Mouse (Mus musculus): Measurements from ENCODE around the gene Il27ra. TPM values are rescaled to one million over a fixed set of nuclear protein-coding genes. Genes with fewer than 3 reads are reported as not detected.

Gene Il27ra
- polyA plus RNA-seq (2014; fragmentation: Nextera tagmentation; extraction: Ambion mirVana), result 0.12 and 0.13 TPM in 2 replicates

DNA sequence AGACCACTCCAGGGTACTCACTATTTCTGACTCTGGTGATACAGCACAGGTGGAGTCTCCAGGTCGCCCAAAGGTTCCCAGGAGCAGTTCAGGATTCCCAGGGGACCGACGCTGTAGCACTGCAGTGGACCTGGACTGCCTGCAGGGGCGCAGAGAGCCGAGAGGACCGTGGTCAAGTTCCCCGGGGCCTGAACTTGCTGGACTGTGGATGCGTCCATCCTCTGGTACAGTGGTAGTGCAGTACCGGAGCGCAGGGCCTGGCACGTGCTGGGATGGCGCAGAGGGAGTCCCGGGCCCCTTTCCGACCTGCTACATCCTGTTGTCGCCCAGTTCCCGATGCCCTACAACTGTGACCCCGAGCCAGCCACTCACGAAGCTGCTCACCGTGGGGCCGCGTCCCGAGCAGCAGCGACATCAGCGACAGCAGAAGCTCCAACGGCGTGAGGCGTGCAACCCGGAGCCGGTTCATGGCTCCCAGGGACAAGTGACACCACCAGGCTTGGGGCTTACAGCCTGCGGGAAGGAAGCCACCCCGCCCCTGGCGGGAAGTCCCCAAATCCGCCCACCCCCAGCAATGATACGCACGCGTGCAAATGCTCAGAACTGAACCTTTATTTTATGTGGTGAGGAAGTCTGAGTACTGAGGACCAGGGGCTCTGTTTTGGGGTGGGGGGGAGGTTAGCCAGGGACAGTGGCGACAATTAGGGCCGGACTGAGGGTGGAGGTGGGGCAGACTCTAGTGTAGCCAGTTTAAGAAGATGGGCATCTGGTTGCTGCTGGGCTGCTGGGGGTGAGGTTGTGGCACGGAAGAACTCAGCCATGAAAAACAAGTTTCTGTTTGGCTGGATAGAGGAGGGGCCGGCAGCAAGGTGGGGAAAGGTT is at the start of gene Il27ra:
Gene Il27ra, minus strand, starts transcription at position 524 of the 882 bp plus-strand sequence.
- Histone ChIP-seq H3K27me3 (ENCODE audit: control insufficient read depth, insufficient read depth, low read length) (peaks cover 46% of the 10 kb centered on the region), H3K9me3 (ENCODE audit: control insufficient read depth, low read length) (no peaks in the 10 kb centered on the region), H3K4me3 (ENCODE audit: low read depth, low read length) (peak within 1 kb of the TSS; percentile 28), H3K9ac (ENCODE audit: low read length) (peak within 1 kb of the TSS; percentile 18; the same call in 1 of the 2 replicates), H3K4me2 (ENCODE audit: low read depth) (peak within 1 kb of the TSS; percentile 53), H3K36me3 (ENCODE audit: control insufficient read depth, insufficient read depth, low read length) (no peaks in the 10 kb centered on the region), H3K27ac (ENCODE audit: low read depth, low read length) (no peak within 1 kb of the TSS), H3K4me1 (ENCODE audit: control insufficient read depth, insufficient read depth, low read length) (peaks cover 8% of the 10 kb centered on the region; the same call in 1 of the 2 replicates)
- ATAC-seq (ENCODE audit: insufficient read depth, low FRiP score, low TSS enrichment), result peak; percentile 41; the same call in 1 of the 2 replicates
- DNase-seq (ENCODE audit: low spot score), result peak; percentile 76
- WGBS, result 3% methylated on average over 40 of the region's 40 CpGs

DNA sequence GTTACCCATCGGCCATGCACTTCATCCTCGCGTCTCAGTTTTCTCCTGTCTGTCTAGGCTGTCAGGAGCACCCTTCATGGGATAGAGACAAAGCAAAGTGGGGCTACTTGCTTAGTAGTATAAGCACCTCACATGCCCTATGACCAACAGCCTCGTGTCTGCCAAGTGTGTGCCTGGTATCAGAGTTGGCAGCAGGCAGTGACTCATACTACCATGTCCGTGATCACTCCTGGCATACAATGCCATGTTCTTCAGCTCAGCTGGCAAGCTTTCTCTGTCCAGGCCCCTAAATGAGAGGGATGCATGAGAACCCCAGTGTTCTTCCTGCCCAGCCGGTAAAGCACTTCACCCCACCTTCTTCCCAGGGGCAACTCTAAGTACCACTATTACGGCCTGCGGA is 48.2 kb upstream of the Il27ra start:
- H3K4me2 ChIP-seq (ENCODE audit: low read depth), result no peak overlapping the region
- no peak for DNase-seq (ENCODE audit: low spot score)
- no peak overlapping the region for H3K4me3 ChIP-seq (ENCODE audit: low read depth, low read length)
- no peak overlapping the region for H3K9ac ChIP-seq (ENCODE audit: low read length)
- H3K36me3 ChIP-seq (ENCODE audit: control insufficient read depth, insufficient read depth, low read length), result peaks cover 13% of the 10 kb centered on the region
- no peak for ATAC-seq (ENCODE audit: insufficient read depth, low FRiP score, low TSS enrichment)
- no peaks in the 10 kb centered on the region for H3K4me1 ChIP-seq (ENCODE audit: control insufficient read depth, insufficient read depth, low read length)
- H3K27ac ChIP-seq (ENCODE audit: low read depth, low read length), result no peak overlapping the region
- H3K27me3 ChIP-seq (ENCODE audit: control insufficient read depth, insufficient read depth, low read length), result no peaks in the 10 kb centered on the region
- H3K9me3 ChIP-seq (ENCODE audit: control insufficient read depth, low read length), result no peaks in the 10 kb centered on the region
- WGBS, result 84% methylated on average over 8 of the region's 8 CpGs

GRCm38 (mm10) chr8:84089277-84089676 is 46.9 kb upstream of the Il27ra start:
- no peak overlapping the region for H3K4me3 ChIP-seq (ENCODE audit: low read depth, low read length)
- no peak overlapping the region for H3K4me2 ChIP-seq (ENCODE audit: low read depth)
- H3K27me3 ChIP-seq (ENCODE audit: control insufficient read depth, insufficient read depth, low read length), result no peaks in the 10 kb centered on the region
- no peak for DNase-seq (ENCODE audit: low spot score)
- no peak for ATAC-seq (ENCODE audit: insufficient read depth, low FRiP score, low TSS enrichment)
- no peak overlapping the region for H3K9ac ChIP-seq (ENCODE audit: low read length)
- WGBS, result 86% methylated on average over 9 of the region's 9 CpGs
- peaks cover 4% of the 10 kb centered on the region; the same call in 1 of the 2 replicates for H3K4me1 ChIP-seq (ENCODE audit: control insufficient read depth, insufficient read depth, low read length)
- H3K9me3 ChIP-seq (ENCODE audit: control insufficient read depth, low read length), result no peaks in the 10 kb centered on the region
- peaks cover 10% of the 10 kb centered on the region for H3K36me3 ChIP-seq (ENCODE audit: control insufficient read depth, insufficient read depth, low read length)
- H3K27ac ChIP-seq (ENCODE audit: low read depth, low read length), result no peak overlapping the region

DNA sequence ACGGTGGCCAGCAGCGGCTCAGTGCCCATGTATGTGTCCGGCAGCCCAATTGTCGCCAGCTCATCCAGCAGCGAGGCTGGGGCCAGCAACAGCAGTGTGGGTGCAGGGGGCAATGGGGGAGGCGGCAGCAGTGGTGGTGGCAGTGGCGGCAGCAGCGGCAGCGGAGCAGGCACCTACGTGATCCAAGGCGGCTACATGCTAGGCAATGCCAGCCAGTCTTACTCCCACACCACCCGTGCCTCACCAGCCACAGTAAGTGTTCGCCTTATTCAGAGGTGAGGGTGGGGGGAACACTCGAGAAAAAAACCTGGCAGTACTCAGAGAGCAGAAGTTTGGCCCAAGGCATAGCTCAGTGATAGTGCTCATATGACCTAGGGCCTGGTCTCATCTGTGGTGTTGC is 45.4 kb upstream of the Il27ra start:
- no peak overlapping the region for H3K4me2 ChIP-seq (ENCODE audit: low read depth)
- no peak overlapping the region for H3K27ac ChIP-seq (ENCODE audit: low read depth, low read length)
- no peaks in the 10 kb centered on the region for H3K27me3 ChIP-seq (ENCODE audit: control insufficient read depth, insufficient read depth, low read length)
- H3K36me3 ChIP-seq (ENCODE audit: control insufficient read depth, insufficient read depth, low read length), result peaks cover 12% of the 10 kb centered on the region
- H3K4me1 ChIP-seq (ENCODE audit: control insufficient read depth, insufficient read depth, low read length), result peaks cover 10% of the 10 kb centered on the region
- H3K9ac ChIP-seq (ENCODE audit: low read length), result no peak overlapping the region
- no peak for ATAC-seq (ENCODE audit: insufficient read depth, low FRiP score, low TSS enrichment)
- no peaks in the 10 kb centered on the region for H3K9me3 ChIP-seq (ENCODE audit: control insufficient read depth, low read length)
- no peak overlapping the region for H3K4me3 ChIP-seq (ENCODE audit: low read depth, low read length)
- DNase-seq (ENCODE audit: low spot score), result no peak
- 94% methylated on average over 14 of the region's 14 CpGs for WGBS

DNA sequence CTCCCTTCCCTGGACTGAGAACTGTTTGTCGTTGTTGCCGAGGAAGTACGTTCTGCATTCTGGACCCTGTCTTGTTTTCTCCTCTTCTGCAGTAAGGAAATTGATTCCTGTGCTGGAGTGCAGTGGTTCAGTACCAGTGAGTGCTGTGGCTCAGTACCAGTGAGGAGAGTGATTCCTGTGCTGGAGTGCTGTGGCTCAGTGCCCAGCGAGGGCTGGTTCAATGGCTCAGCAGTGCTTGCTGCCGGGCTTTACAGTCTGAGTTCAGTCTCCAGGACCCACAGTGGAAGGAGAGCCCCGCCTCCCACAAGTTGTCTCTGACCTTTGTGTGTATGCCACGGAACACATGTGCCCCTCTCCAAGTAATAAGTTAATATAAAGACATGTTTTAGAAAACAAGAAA is 44.8 kb upstream of the Il27ra start:
- H3K36me3 ChIP-seq (ENCODE audit: control insufficient read depth, insufficient read depth, low read length), result peaks cover 13% of the 10 kb centered on the region
- peaks cover 10% of the 10 kb centered on the region for H3K4me1 ChIP-seq (ENCODE audit: control insufficient read depth, insufficient read depth, low read length)
- no peak overlapping the region for H3K27ac ChIP-seq (ENCODE audit: low read depth, low read length)
- no peak for DNase-seq (ENCODE audit: low spot score)
- H3K4me3 ChIP-seq (ENCODE audit: low read depth, low read length), result no peak overlapping the region
- H3K9me3 ChIP-seq (ENCODE audit: control insufficient read depth, low read length), result no peaks in the 10 kb centered on the region
- H3K4me2 ChIP-seq (ENCODE audit: low read depth), result no peak overlapping the region
- no peaks in the 10 kb centered on the region for H3K27me3 ChIP-seq (ENCODE audit: control insufficient read depth, insufficient read depth, low read length)
- 89% methylated on average over 7 of the region's 7 CpGs for WGBS
- H3K9ac ChIP-seq (ENCODE audit: low read length), result no peak overlapping the region
- no peak for ATAC-seq (ENCODE audit: insufficient read depth, low FRiP score, low TSS enrichment)

DNA sequence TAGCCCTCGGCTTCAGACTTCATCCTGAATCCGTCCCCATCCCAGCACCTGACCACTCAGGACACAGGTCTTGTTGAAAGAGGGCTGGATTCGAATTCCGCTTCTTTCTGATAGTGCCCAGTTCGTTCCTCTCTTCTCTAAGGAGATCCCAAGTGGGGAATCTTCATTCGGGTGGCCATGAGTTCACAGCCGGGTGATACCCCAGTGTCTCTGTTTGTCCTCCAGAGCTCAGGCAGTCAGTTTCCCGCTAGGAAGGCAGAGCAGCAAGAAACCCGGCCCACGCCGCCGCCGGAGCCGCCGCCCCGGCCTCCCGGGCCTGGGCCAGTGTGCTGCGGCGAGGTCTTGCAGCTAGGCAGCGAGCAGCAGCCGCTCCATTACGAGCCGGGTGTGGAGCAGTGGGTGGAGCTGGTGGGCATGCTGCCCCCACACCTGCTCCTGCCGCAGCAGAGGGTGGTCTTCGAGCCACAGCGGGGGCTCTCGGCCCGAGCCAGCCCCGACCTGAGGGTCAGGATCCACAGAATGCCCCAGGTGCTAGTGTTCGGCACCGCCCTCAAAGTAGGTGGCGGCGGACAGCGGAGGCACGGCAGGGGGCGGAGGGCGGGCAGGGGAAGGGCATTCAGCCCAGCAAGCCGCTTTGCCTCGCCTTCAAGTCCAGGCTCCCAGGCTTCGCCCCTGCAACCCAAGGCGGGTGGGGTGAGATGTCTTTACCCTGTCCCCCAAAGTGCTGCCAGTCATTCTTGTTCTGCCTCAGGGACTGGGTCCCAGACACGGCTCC is 42.1 kb upstream of the Il27ra start:
- no peak overlapping the region for H3K4me3 ChIP-seq (ENCODE audit: low read depth, low read length)
- peak overlapping the region; percentile 28 for H3K9ac ChIP-seq (ENCODE audit: low read length)
- no peaks in the 10 kb centered on the region for H3K27me3 ChIP-seq (ENCODE audit: control insufficient read depth, insufficient read depth, low read length)
- ATAC-seq (ENCODE audit: insufficient read depth, low FRiP score, low TSS enrichment) (no peak), DNase-seq (ENCODE audit: low spot score) (no peak)
- WGBS, result 27% methylated on average over 42 of the region's 42 CpGs
- peaks cover 10% of the 10 kb centered on the region for H3K4me1 ChIP-seq (ENCODE audit: control insufficient read depth, insufficient read depth, low read length)
- H3K9me3 ChIP-seq (ENCODE audit: control insufficient read depth, low read length), result no peaks in the 10 kb centered on the region
- H3K36me3 ChIP-seq (ENCODE audit: control insufficient read depth, insufficient read depth, low read length), result peaks cover 13% of the 10 kb centered on the region
- no peak overlapping the region for H3K27ac ChIP-seq (ENCODE audit: low read depth, low read length)
- H3K4me2 ChIP-seq (ENCODE audit: low read depth), result no peak overlapping the region

DNA sequence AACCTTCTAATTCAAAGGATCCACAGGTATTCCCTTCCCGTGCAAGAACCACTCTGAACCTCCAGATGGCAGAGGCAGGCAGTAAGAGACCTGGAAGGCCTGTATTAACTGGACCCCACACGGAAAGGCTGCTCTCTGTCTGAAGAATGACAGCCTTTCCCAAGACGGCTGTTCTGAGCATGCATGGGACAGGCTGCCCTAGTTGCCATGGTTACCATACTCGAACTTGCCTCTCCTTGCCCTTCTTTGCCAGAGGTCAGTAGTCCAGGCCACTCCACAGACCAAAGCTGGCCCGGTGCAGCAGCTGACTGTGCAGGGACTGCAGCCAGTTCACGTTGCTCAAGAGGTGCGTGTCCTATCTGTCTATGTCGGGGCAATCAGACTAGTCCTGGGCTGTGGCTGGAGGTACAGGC is 41.4 kb upstream of the Il27ra start:
- 0 out of 2 replicates have a peak, but pooled peaks have one; percentile 38 for ATAC-seq (ENCODE audit: insufficient read depth, low FRiP score, low TSS enrichment)

GRCm38 (mm10) chr8:84079206-84079605 is 36.8 kb upstream of the Il27ra start:
- Histone ChIP-seq H3K27me3 (ENCODE audit: control insufficient read depth, insufficient read depth, low read length) (no peaks in the 10 kb centered on the region), H3K36me3 (ENCODE audit: control insufficient read depth, insufficient read depth, low read length) (peaks cover 10% of the 10 kb centered on the region), H3K9ac (ENCODE audit: low read length) (no peak overlapping the region), H3K9me3 (ENCODE audit: control insufficient read depth, low read length) (no peaks in the 10 kb centered on the region), H3K4me2 (ENCODE audit: low read depth) (no peak overlapping the region), H3K4me3 (ENCODE audit: low read depth, low read length) (no peak overlapping the region), H3K4me1 (ENCODE audit: control insufficient read depth, insufficient read depth, low read length) (peaks cover 5% of the 10 kb centered on the region; the same call in 1 of the 2 replicates), H3K27ac (ENCODE audit: low read depth, low read length) (no peak overlapping the region)
- DNase-seq (ENCODE audit: low spot score), result no peak
- no peak for ATAC-seq (ENCODE audit: insufficient read depth, low FRiP score, low TSS enrichment)
- WGBS, result 94% methylated on average over 5 of the region's 5 CpGs

More for the DNA sequence above, 41.4 kb upstream of the Il27ra start:
- Histone ChIP-seq H3K9me3 (ENCODE audit: control insufficient read depth, low read length) (no peaks in the 10 kb centered on the region), H3K4me2 (ENCODE audit: low read depth) (no peak overlapping the region), H3K4me1 (ENCODE audit: control insufficient read depth, insufficient read depth, low read length) (peaks cover 10% of the 10 kb centered on the region), H3K9ac (ENCODE audit: low read length) (0 out of 2 replicates have a peak overlapping the region, but pooled peaks have one; percentile 4), H3K4me3 (ENCODE audit: low read depth, low read length) (no peak overlapping the region), H3K27me3 (ENCODE audit: control insufficient read depth, insufficient read depth, low read length) (no peaks in the 10 kb centered on the region), H3K27ac (ENCODE audit: low read depth, low read length) (no peak overlapping the region), H3K36me3 (ENCODE audit: control insufficient read depth, insufficient read depth, low read length) (peaks cover 10% of the 10 kb centered on the region)
- DNase-seq (ENCODE audit: low spot score), result peak; percentile 45
- 24% methylated on average over 8 of the region's 8 CpGs for WGBS

All from neural tube, embryonic 11.5 days (tissue).